Mouse (Mus musculus) midbrain, embryonic 14.5 days (tissue): ENCODE measurements around the gene Fcer1a. TPM values are rescaled to one million over a fixed set of nuclear protein-coding genes. Genes with fewer than 3 reads are reported as not detected.

Experiments
- ATAC-seq: fragments of 200-750 bp; cut with Nextera tagmentation; 2 replicates; pipeline ENCODE4 v1.8.0; 2017; ENCODE audit warnings: moderate number of reproducible peaks, moderate library complexity; ENCODE audit not compliant: low FRiP score, low TSS enrichment
- DNase-seq: peaks from one replicate; pipeline ENCODE4 v3.0.0-alpha.2; 2015
- H3K27ac ChIP-seq: fragments of 300-500 bp; sonication (generic); replicated peaks from 2 replicates; pipeline ENCODE4 v1.5.1; 2014; ENCODE audit warnings: mild to moderate bottlenecking, low read depth, low read length, moderate library complexity
- H3K27me3 ChIP-seq: fragments of 300-500 bp; sonication (generic); 2 replicates; pipeline ENCODE4 v1.6.1; 2014; ENCODE audit warnings: low read length, control low read depth, mixed read lengths; ENCODE audit not compliant: control insufficient read depth, insufficient read depth
- H3K36me3 ChIP-seq: fragments of 300-500 bp; sonication (generic); 2 replicates; pipeline ENCODE4 v1.6.1; 2014; ENCODE audit warnings: low read length, control low read depth; ENCODE audit not compliant: control insufficient read depth, insufficient read depth
- H3K4me1 ChIP-seq: fragments of 300-500 bp; sonication (generic); 2 replicates; pipeline ENCODE4 v1.6.1; 2014; ENCODE audit warnings: mild to moderate bottlenecking, antibody characterized with exemption, low read length, control low read depth; ENCODE audit not compliant: control insufficient read depth, insufficient read depth
- H3K4me2 ChIP-seq: fragments of 300-500 bp; sonication (generic); 2 replicates; pipeline ENCODE4 v1.6.1; 2014; ENCODE audit warnings: mild to moderate bottlenecking, low read length, moderate library complexity
- H3K4me3 ChIP-seq: fragments of 300-500 bp; sonication (generic); replicated peaks from 2 replicates; pipeline ENCODE4 v1.5.1; 2014; ENCODE audit warnings: low read depth, low read length
- H3K9ac ChIP-seq: fragments of 300-500 bp; sonication (generic); replicated peaks from 2 replicates; pipeline ENCODE4 v1.6.1; 2014; ENCODE audit warnings: mild to moderate bottlenecking, low read length, moderate library complexity
- H3K9me3 ChIP-seq: fragments of 300-500 bp; sonication (generic); 2 replicates; pipeline ENCODE4 v1.6.1; 2016; ENCODE audit warnings: low read length, control low read depth, mixed read lengths; ENCODE audit not compliant: control insufficient read depth
- WGBS: fragments of 180-500 bp; shearing (Covaris S2); extraction: QIAGEN DNeasy Blood & Tissue Kit; methylation state at CpG from one replicate; pipeline ENCODE4 v1.1.7; 2014; 5-methylcytosine and 5-hydroxymethylcytosine counted together
- polyA plus RNA-seq: library from polyadenylated mRNA; unstranded; fragments of >200 nt; fragmentation: Nextera tagmentation; extraction: Ambion mirVana; gene quantifications from 2 replicates; pipeline ENCODE4 v1.2.1, GENCODE M21; 2014

Fcer1a gene
- polyA plus RNA-seq, 1 experiment from 2014 or later = not detected

- Histone ChIP-seq H3K36me3 (no peaks in the 10 kb centered on the region), H3K9ac (no peak within 1 kb of the TSS), H3K9me3 (no peaks in the 10 kb centered on the region), H3K27me3 (no peaks in the 10 kb centered on the region), H3K27ac (no peak within 1 kb of the TSS), H3K4me2 (no peak within 1 kb of the TSS), H3K4me3 (no peak within 1 kb of the TSS), H3K4me1 (no peaks in the 10 kb centered on the region)
- ATAC-seq (no peak), DNase-seq (no peak)
- 68% methylated on average over 3 of the region's 3 CpGs for WGBS
Observed at GRCm38 (mm10) chr1:173190540-173190939, 36.5 kb downstream of the Fcer1a start, which contains the start of gene Olfr1406. TSS of gene Olfr1406 (minus strand) at chr1:173190640.

- ATAC-seq = no peak
- Histone ChIP-seq H3K9ac (no peak overlapping the region), H3K4me1 (no peaks in the 10 kb centered on the region), H3K27ac (no peak overlapping the region), H3K4me3 (no peak overlapping the region), H3K4me2 (no peak overlapping the region), H3K9me3 (no peaks in the 10 kb centered on the region), H3K27me3 (no peaks in the 10 kb centered on the region), H3K36me3 (no peaks in the 10 kb centered on the region)
- DNase-seq = no peak
Observed at GRCm38 (mm10) chr1:173174154-173174842, 52.7 kb downstream of the Fcer1a start.

Other genes starting within 250 kb of the Fcer1a start
- not detected in 2 replicates for gene Olfr1408, start 89.8 kb downstream of the Fcer1a start, polyA plus RNA-seq
- not detected in 2 replicates for gene Olfr1406, start 36.6 kb downstream of the Fcer1a start, polyA plus RNA-seq
- not detected in 2 replicates for gene Olfr218, start 29.4 kb downstream of the Fcer1a start, polyA plus RNA-seq
- gene Olfr1404, start 14.8 kb downstream of the Fcer1a start, polyA plus RNA-seq = not detected in 2 replicates
- gene Olfr418, start 38.8 kb upstream of the Fcer1a start, polyA plus RNA-seq = not detected in 2 replicates
- not detected in 2 replicates for gene Mptx2, start 50.6 kb upstream of the Fcer1a start, polyA plus RNA-seq
- 23.9 and 31.0 TPM in 2 replicates for gene Ackr1, start 106.5 kb upstream of the Fcer1a start, polyA plus RNA-seq
- gene Aim2, start 123.7 kb upstream of the Fcer1a start, polyA plus RNA-seq = 0.84 and 2.4 TPM in 2 replicates
- gene Cadm3, start 140.5 kb upstream of the Fcer1a start, polyA plus RNA-seq = 125 and 140 TPM in 2 replicates